Mouse (Mus musculus) fat pad, adult 2 months (tissue): ENCODE measurements at regions not wholly inside any gene's neighbourhood (a gene's known extent, or its start where the extent isn't known, plus 50 kb on each side); places are given as distances from the start of the nearest gene placed in this dataset.

Experiments
- DNase-seq: peaks from one replicate; pipeline ENCODE4 v3.0.0-alpha.2; 2011; ENCODE audit warnings: low read depth, low spot score; ENCODE audit errors: extremely low read depth

DNA sequence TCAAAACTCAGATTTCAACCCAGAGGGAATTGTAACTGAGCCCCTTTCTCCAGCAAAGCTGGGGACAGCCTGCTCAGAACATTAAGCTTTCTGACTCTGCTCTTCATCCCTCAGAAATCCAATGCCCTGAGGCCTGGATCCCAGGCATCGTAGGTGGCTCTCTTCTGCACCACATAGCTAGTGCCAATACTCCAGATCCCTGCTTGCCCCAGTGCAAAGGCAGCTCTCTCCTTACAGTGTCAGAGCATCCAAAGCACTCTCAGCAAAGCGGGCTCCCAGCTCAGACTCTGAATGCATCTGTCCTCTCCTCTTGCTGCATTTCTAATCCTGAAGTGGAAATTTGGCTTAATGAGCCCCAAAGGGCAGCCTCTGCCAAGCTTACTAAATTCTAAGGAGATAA, 59.4 kb upstream of the Ddit4l start:
- DNase-seq, result no peak

DNA sequence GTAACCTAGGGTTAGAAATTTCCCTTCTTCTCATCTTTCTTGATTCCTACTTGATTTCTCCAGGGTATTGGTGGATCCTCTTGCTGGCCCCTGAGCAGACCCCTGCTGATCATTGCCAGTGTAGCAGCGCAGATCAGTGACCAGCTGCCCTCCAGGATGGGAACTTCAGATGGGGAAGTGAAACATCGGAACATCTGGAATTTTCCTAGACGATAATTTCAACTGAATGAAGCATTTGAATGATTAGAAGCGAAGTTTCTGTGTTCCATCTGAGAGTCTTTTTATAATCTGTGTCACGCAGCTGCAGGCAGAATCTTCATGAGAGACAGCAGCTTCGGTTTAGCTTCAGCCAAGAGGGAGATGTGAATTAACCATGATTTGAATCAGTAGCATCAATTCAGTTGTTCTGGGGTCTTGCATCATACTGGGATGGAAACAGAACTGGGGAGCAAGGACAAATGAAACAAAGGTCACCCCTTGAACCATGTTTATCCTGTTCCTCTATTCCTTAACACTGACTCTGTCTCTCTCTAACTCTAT, 57.8 kb upstream of the Ddit4l start:
- no peak for DNase-seq

DNA sequence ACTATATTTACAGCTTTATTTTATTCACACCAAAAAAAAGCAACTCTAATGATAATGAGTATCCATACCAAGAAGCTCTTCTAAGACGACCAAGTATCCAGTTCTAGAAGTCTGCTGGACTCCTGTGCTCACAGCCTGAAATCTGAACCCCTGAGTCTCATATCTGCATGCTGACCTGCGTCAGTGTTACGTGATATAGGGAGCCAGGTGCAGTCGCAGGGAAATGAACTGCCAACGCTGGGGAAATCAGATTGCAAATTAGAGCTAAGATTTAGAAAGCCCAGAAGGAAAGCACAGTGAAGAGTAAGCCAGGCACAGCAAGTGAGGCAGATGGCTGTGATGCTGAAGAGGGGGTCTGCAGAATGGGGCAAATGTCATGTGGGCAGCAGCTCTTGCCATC, 57.1 kb upstream of the Ddit4l start:
- no peak for DNase-seq

DNA sequence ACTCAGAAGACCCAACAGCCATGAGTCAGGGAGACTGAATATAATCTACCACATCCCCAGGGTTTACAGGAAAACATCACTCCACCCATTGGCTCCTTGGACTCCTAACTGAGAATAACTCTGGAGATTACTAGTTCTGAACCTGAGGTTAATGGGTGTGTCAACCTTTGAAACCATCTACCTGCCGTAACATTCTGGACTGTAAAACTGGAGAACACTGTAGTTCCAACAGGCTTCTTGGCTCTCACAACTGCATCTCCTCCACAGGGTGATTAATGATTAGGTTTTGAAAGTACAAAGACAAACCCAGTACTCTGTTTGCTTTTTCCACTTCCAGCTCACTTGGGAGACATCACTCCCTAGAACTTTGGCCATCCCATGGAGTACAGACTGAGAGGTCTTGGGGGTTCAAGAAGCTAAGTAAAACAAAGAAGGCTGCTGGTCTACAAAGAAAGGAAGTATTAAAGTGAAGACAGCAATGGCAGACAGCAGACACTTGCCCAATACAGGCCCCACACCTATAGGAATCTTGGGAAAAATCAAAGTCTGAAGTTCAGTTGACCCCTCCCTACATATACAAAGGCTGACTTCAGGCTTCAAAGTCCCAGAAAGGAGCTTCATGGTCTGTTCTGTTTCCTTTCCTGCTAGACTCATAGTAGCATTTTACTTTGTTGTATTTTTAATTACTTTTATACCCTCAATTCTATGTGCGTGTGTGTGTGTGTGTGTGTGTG, 52.7 kb upstream of the Ddit4l start:
- no peak for DNase-seq
